ENCODE assay signal across 9 mouse cellular contexts in the genomic region with DNA sequence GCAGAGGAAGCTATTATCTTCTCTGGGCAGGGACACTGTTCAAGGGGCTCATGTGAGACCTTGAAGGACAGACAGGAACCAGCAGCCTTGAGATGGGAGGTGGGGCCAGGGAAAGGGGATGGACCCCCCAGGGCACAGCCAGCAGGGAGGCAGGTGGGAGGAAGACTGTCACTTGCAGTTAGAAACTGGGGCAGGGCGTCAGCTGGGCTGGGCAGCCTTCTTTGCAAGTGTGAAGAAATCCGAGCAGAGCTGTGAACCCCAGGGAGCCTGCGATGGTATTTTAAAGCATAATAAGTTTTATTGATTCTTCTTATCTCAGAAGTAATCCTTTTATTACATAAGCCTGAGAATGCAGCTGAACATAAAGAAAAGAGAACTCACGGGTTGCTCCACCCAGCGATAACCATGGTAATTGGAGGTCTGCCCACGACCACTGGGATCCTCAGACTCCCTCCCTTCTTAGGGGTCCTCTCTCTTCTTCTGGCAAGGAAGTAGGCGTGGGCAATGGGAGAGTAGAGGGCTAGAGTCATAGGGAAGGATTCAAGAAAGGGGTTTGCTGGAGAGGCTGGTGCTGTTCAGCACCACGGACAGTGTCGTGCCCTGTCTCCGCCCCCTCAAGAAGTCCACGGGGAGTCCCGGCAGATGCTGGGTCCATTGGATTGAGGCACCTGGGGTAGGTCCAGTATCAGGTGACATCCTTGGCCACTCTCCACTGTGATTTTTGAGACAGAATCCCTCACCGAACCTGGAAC.
A peak's percentile ranks its signal among the peaks of the same experiment; 100 is the strongest.
DNase-seq lines count a peak whose midpoint lies in the region; ATAC-seq and TF ChIP-seq lines count a peak whose summit lies in the region.
"Had no signal": no experiment of that assay in that cellular context is flagged by ENCODE, and none has a peak within 500 bp of the region (broad histone marks: within the 10 kb centered on the region; RNA-seq: fewer than 3 reads in every experiment).

No protein-coding gene starts in this region.

- 9% methylated on average over 13 of the region's 13 CpGs for WGBS in embryonic facial prominence, embryonic 11.5 days
- WGBS in neural tube, embryonic 11.5 days = 8% methylated on average over 13 of the region's 13 CpGs
- 9% methylated on average over 13 of the region's 13 CpGs for WGBS in liver, postnatal 0 days (ENCODE audit: insufficient replicate concordance)

- H3K9me3 ChIP-seq in embryonic facial prominence, embryonic 11.5 days (replicated peaks; ENCODE audit: control insufficient read depth, low read length) = no peaks in the 10 kb centered on the region
- no peaks in the 10 kb centered on the region for H3K9me3 ChIP-seq in neural tube, embryonic 11.5 days (ENCODE audit: control insufficient read depth, low read length)
- H3K9me3 ChIP-seq in liver, postnatal 0 days (ENCODE audit: low read length) = no peaks in the 10 kb centered on the region

- H3K4me3 ChIP-seq in embryonic facial prominence, embryonic 11.5 days (ENCODE audit: low read depth, low read length) = no peak overlapping the region
- H3K4me3 ChIP-seq in neural tube, embryonic 11.5 days (ENCODE audit: low read depth, low read length) = no peak overlapping the region
- no peak overlapping the region for H3K4me3 ChIP-seq in liver, postnatal 0 days (ENCODE audit: low read depth, low read length)

- TF ChIP-seq CTCF in liver, postnatal 0 days (IDR thresholded peaks at IDR 0.05; ENCODE audit: low read depth) = no peak

- H3K4me2 ChIP-seq in embryonic facial prominence, embryonic 11.5 days (ENCODE audit: low read depth, low read length) = no peak overlapping the region
- no peak overlapping the region for H3K4me2 ChIP-seq in neural tube, embryonic 11.5 days (ENCODE audit: low read depth)
- H3K4me2 ChIP-seq in liver, postnatal 0 days (ENCODE audit: low read depth, low read length) = no peak overlapping the region

- TF ChIP-seq EP300 in liver, postnatal 0 days (IDR thresholded peaks at IDR 0.05; ENCODE audit: low read depth) = no peak

- no peaks in the 10 kb centered on the region for H3K36me3 ChIP-seq in embryonic facial prominence, embryonic 11.5 days (replicated peaks; ENCODE audit: control insufficient read depth, insufficient read depth, low read depth, low read length)
- no peaks in the 10 kb centered on the region for H3K36me3 ChIP-seq in neural tube, embryonic 11.5 days (ENCODE audit: control insufficient read depth, insufficient read depth, low read length)
- H3K36me3 ChIP-seq in liver, postnatal 0 days (replicated peaks; ENCODE audit: insufficient read depth, low read length) = no peaks in the 10 kb centered on the region

- intact Hi-C loops in heart, postnatal 14 days (cut with DNase I) = no loop called here

- H3K27me3 ChIP-seq in embryonic facial prominence, embryonic 11.5 days (ENCODE audit: control insufficient read depth, insufficient read depth, low read length) = no peaks in the 10 kb centered on the region
- H3K27me3 ChIP-seq in neural tube, embryonic 11.5 days (ENCODE audit: control insufficient read depth, insufficient read depth, low read length) = 0 out of 2 replicates have a peak, but pooled peaks cover 3% of the 10 kb centered on the region
- H3K27me3 ChIP-seq in liver, postnatal 0 days (ENCODE audit: insufficient read depth, low read length) = no peaks in the 10 kb centered on the region
- H3K27me3 ChIP-seq: Patski had no signal

- ATAC-seq in embryonic facial prominence, embryonic 11.5 days (replicated peaks; ENCODE audit: insufficient number of reproducible peaks, low FRiP score, low TSS enrichment, low read depth) = 0 out of 2 replicates have a peak, but pooled peaks have one; percentile 29
- ATAC-seq in neural tube, embryonic 11.5 days (ENCODE audit: insufficient read depth, low FRiP score, low TSS enrichment) = no peak
- no peak for ATAC-seq in liver, postnatal 0 days
- ATAC-seq: Patski had no signal

- DNase-seq in heart, postnatal 14 days = peak; percentile 16 to 38
- no peak for DNase-seq in heart, adult 8-10 months (ENCODE audit: low spot score)
- DNase-seq in right cerebral cortex, postnatal 10 days (ENCODE audit: low spot score in 2 of 2) = peak; percentile 35 to 40
- DNase-seq in right cerebral cortex, postnatal 25 days = no peak
- DNase-seq in embryonic facial prominence, embryonic 11.5 days (ENCODE audit: low spot score) = peak; percentile 66
- peak; percentile 49 for DNase-seq in neural tube, embryonic 11.5 days (ENCODE audit: low spot score)
- no peak for DNase-seq in spleen, postnatal 14 days (ENCODE audit: low spot score in 2 of 2)
- DNase-seq in liver, postnatal 0 days = no peak

- no peak overlapping the region for H3K9ac ChIP-seq in embryonic facial prominence, embryonic 11.5 days (replicated peaks; ENCODE audit: low read length)
- H3K9ac ChIP-seq in neural tube, embryonic 11.5 days (ENCODE audit: low read length) = no peak overlapping the region
- no peak overlapping the region for H3K9ac ChIP-seq in liver, postnatal 0 days (replicated peaks)

- H3K4me1 ChIP-seq in embryonic facial prominence, embryonic 11.5 days (ENCODE audit: control insufficient read depth, insufficient read depth, low read length) = no peaks in the 10 kb centered on the region
- H3K4me1 ChIP-seq in neural tube, embryonic 11.5 days (ENCODE audit: control insufficient read depth, insufficient read depth, low read length) = peaks cover 2% of the 10 kb centered on the region; the same call in 1 of the 2 replicates
- no peaks in the 10 kb centered on the region for H3K4me1 ChIP-seq in liver, postnatal 0 days (ENCODE audit: insufficient read depth)

- H3K27ac ChIP-seq in embryonic facial prominence, embryonic 11.5 days (replicated peaks; ENCODE audit: low read depth, low read length) = no peak overlapping the region
- H3K27ac ChIP-seq in neural tube, embryonic 11.5 days (ENCODE audit: low read depth, low read length) = no peak overlapping the region
- H3K27ac ChIP-seq in liver, postnatal 0 days (ENCODE audit: low read depth) = no peak overlapping the region

Comparison
In these comparisons a context has a peak if more than half of its experiments do, and no peak if none do; other contexts are left out.
1. DNase-seq: peak in heart, postnatal 14 days (2 of 2), right cerebral cortex, postnatal 10 days (2 of 2), embryonic facial prominence, embryonic 11.5 days (single experiment) and neural tube, embryonic 11.5 days (single experiment); none in heart, adult 8-10 months (single experiment), right cerebral cortex, postnatal 25 days (single experiment), spleen, postnatal 14 days (0 of 2) and liver, postnatal 0 days (single experiment).